Mouse (Mus musculus) forebrain, postnatal 0 days (tissue): ENCODE data around the gene Tmem135. TPM values are rescaled to one million over a fixed set of nuclear protein-coding genes. Genes with fewer than 3 reads are reported as not detected.
A peak's percentile ranks its signal among the peaks of the same experiment; 100 is the strongest.

Experiments
- ATAC-seq: fragments of 200-750 bp; cut with Nextera tagmentation; 2 replicates; pipeline ENCODE4 v1.8.0; 2017; ENCODE audit warnings: mild to moderate bottlenecking, moderate library complexity
- DNase-seq: peaks from one replicate; pipeline ENCODE4 v3.0.0-alpha.2; 2015
- H3K27ac ChIP-seq: fragments of 300-500 bp; sonication (generic); 2 replicates; pipeline ENCODE4 v1.5.1; 2014; ENCODE audit warnings: low read depth, mild to moderate bottlenecking, antibody characterized with exemption, low read length, moderate library complexity, mixed read lengths
- H3K27me3 ChIP-seq: fragments of 300-500 bp; sonication (generic); 2 replicates; pipeline ENCODE4 v1.6.1; 2014; ENCODE audit warnings: mild to moderate bottlenecking, low read length, mixed read lengths; ENCODE audit not compliant: insufficient read depth
- H3K36me3 ChIP-seq: fragments of 300-500 bp; sonication (generic); 2 replicates; pipeline ENCODE4 v1.6.1; 2014; ENCODE audit warnings: mild to moderate bottlenecking, moderate library complexity; ENCODE audit not compliant: insufficient read depth
- H3K4me1 ChIP-seq: fragments of 300-500 bp; sonication (generic); 2 replicates; pipeline ENCODE4 v1.6.1; 2014; ENCODE audit warnings: antibody characterized with exemption; ENCODE audit not compliant: insufficient read depth
- H3K4me2 ChIP-seq: fragments of 300-500 bp; sonication (generic); 2 replicates; pipeline ENCODE4 v1.6.1; 2014; ENCODE audit warnings: low read depth, mild to moderate bottlenecking, moderate library complexity
- H3K4me3 ChIP-seq: fragments of 300-500 bp; sonication (generic); 2 replicates; pipeline ENCODE4 v1.5.1; 2014; ENCODE audit warnings: low read depth, low read length, mixed read lengths
- H3K9ac ChIP-seq: fragments of 300-500 bp; sonication (generic); 2 replicates; pipeline ENCODE4 v1.6.1; 2014; ENCODE audit warnings: mild to moderate bottlenecking
- H3K9me3 ChIP-seq: fragments of 300-500 bp; sonication (generic); 2 replicates; pipeline ENCODE4 v1.6.1; 2016; ENCODE audit warnings: low read length
- CTCF ChIP-seq: sonication (generic); IDR thresholded peaks from 2 replicates; pipeline ENCODE4 v1.5.1; 2016; ENCODE audit warnings: antibody characterized with exemption, control low read depth, low read depth
- WGBS: fragments of 180-500 bp; shearing (Covaris S2); extraction: QIAGEN DNeasy Blood & Tissue Kit; methylation state at CpG from one replicate; pipeline ENCODE4 v1.1.7; 2014; 5-methylcytosine and 5-hydroxymethylcytosine counted together
- polyA plus RNA-seq: library from polyadenylated mRNA; unstranded; fragments of >200 nt; fragmentation: Nextera tagmentation; extraction: Ambion mirVana; gene quantifications from 2 replicates; pipeline ENCODE4 v1.2.1, GENCODE M21; 2015
- total RNA-seq: library from RNA; depleted of rRNA; stranded (reverse); fragments of >200 nt; gene quantifications from 2 replicates; pipeline ENCODE4 v1.2.3, GENCODE M21; 2014

Tmem135 gene
- total and polyA plus RNA-seq, 2 experiments from 2014 or later, result 23.2 to 27.9 TPM

GRCm38 (mm10) chr7:89433893-89434616, 30.0 kb upstream of the Tmem135 start:
- no peaks in the 10 kb centered on the region for H3K27me3 ChIP-seq
- H3K4me1 ChIP-seq, result no peaks in the 10 kb centered on the region
- 64% methylated on average over 8 of the region's 8 CpGs for WGBS
- TF ChIP-seq CTCF, result no peak
- no peak for DNase-seq
- H3K27ac ChIP-seq, result no peak overlapping the region
- H3K36me3 ChIP-seq, result no peaks in the 10 kb centered on the region
- no peak overlapping the region for H3K4me2 ChIP-seq
- H3K4me3 ChIP-seq, result no peak overlapping the region
- H3K9ac ChIP-seq, result no peak overlapping the region
- no peaks in the 10 kb centered on the region for H3K9me3 ChIP-seq
- no peak for ATAC-seq

GRCm38 (mm10) chr7:89433193-89433892, 29.3 kb upstream of the Tmem135 start:
- peak; percentile 84 for DNase-seq
- 27% methylated on average over 9 of the region's 9 CpGs for WGBS
- TF ChIP-seq CTCF, result no peak
- Histone ChIP-seq H3K4me2 (no peak overlapping the region), H3K9ac (no peak overlapping the region), H3K27ac (no peak overlapping the region), H3K4me1 (no peaks in the 10 kb centered on the region), H3K4me3 (no peak overlapping the region), H3K36me3 (no peaks in the 10 kb centered on the region), H3K27me3 (no peaks in the 10 kb centered on the region), H3K9me3 (no peaks in the 10 kb centered on the region)
- peak; percentile 91 for ATAC-seq

GRCm38 (mm10) chr7:89431185-89431584, 27.2 kb upstream of the Tmem135 start:
- no peak overlapping the region for H3K4me2 ChIP-seq
- no peaks in the 10 kb centered on the region for H3K9me3 ChIP-seq
- ATAC-seq (no peak), DNase-seq (no peak)
- no peaks in the 10 kb centered on the region for H3K4me1 ChIP-seq
- TF ChIP-seq CTCF, result no peak
- H3K27me3 ChIP-seq, result no peaks in the 10 kb centered on the region
- no peak overlapping the region for H3K9ac ChIP-seq
- H3K4me3 ChIP-seq, result no peak overlapping the region
- 96% methylated on average over 2 of the region's 2 CpGs for WGBS
- H3K36me3 ChIP-seq, result no peaks in the 10 kb centered on the region
- H3K27ac ChIP-seq, result no peak overlapping the region

GRCm38 (mm10) chr7:89429326-89429725, 25.3 kb upstream of the Tmem135 start:
- TF ChIP-seq CTCF, result no peak
- Histone ChIP-seq H3K4me3 (no peak overlapping the region), H3K9me3 (no peaks in the 10 kb centered on the region), H3K36me3 (no peaks in the 10 kb centered on the region), H3K27ac (no peak overlapping the region), H3K9ac (no peak overlapping the region), H3K27me3 (no peaks in the 10 kb centered on the region), H3K4me2 (no peak overlapping the region), H3K4me1 (no peaks in the 10 kb centered on the region)
- no peak for ATAC-seq
- WGBS, result 78% methylated on average over 1 of the region's 1 CpGs
- DNase-seq, result no peak

- WGBS, result 92% methylated on average over 5 of the region's 5 CpGs
- no peak for TF ChIP-seq CTCF
- Histone ChIP-seq H3K4me2 (no peak overlapping the region), H3K36me3 (no peaks in the 10 kb centered on the region), H3K4me1 (no peaks in the 10 kb centered on the region), H3K9ac (no peak overlapping the region), H3K27me3 (no peaks in the 10 kb centered on the region), H3K27ac (no peak overlapping the region), H3K9me3 (no peaks in the 10 kb centered on the region), H3K4me3 (no peak overlapping the region)
- no peak for ATAC-seq
- no peak for DNase-seq
Observed at GRCm38 (mm10) chr7:89428804-89429203, 24.8 kb upstream of the Tmem135 start.

GRCm38 (mm10) chr7:89427101-89427500, 23.1 kb upstream of the Tmem135 start:
- WGBS, result 61% methylated on average over 5 of the region's 5 CpGs
- H3K9me3 ChIP-seq, result no peaks in the 10 kb centered on the region
- H3K36me3 ChIP-seq, result no peaks in the 10 kb centered on the region
- no peak overlapping the region for H3K4me3 ChIP-seq
- no peak for TF ChIP-seq CTCF
- H3K4me2 ChIP-seq, result no peak overlapping the region
- no peak overlapping the region for H3K27ac ChIP-seq
- H3K4me1 ChIP-seq, result no peaks in the 10 kb centered on the region
- no peak overlapping the region for H3K9ac ChIP-seq
- DNase-seq, result no peak
- H3K27me3 ChIP-seq, result no peaks in the 10 kb centered on the region
- no peak for ATAC-seq

- no peaks in the 10 kb centered on the region for H3K36me3 ChIP-seq
- 81% methylated on average over 11 of the region's 11 CpGs for WGBS
- no peak for TF ChIP-seq CTCF
- H3K27me3 ChIP-seq, result no peaks in the 10 kb centered on the region
- H3K9ac ChIP-seq, result no peak overlapping the region
- no peak overlapping the region for H3K4me2 ChIP-seq
- H3K4me1 ChIP-seq, result no peaks in the 10 kb centered on the region
- no peak overlapping the region for H3K27ac ChIP-seq
- H3K9me3 ChIP-seq, result no peaks in the 10 kb centered on the region
- no peak for ATAC-seq
- DNase-seq, result no peak
- H3K4me3 ChIP-seq, result no peak overlapping the region
Observed at GRCm38 (mm10) chr7:89425803-89426725, 22.0 kb upstream of the Tmem135 start.
